Mouse (Mus musculus): ENCODE results near the gene Abraxas1.

GRCm38 (mm10) chr5:100776900-100777299 is 43.9 kb downstream of the Abraxas1 start:
- no peak for TF ChIP-seq POLR2A (IDR thresholded peaks at IDR 0.05; ENCODE audit: borderline replicate concordance, control insufficient read depth, low read depth, low read length)
- TF ChIP-seq CTCF (IDR thresholded peaks at IDR 0.05; ENCODE audit: control insufficient read depth, insufficient read depth, low read length), result no peak

Data from bone marrow, adult 2 months (tissue).